Mouse (Mus musculus) megakaryocyte-erythroid progenitor cell, adult 5-6 weeks (primary cell): ENCODE results near the gene Itsn1. TPM values are rescaled to one million over a fixed set of nuclear protein-coding genes. Genes with fewer than 3 reads are reported as not detected.
A peak's percentile ranks its signal among the peaks of the same experiment; 100 is the strongest.

Source experiments
- ATAC-seq: replicated peaks from 2 replicates; pipeline ENCODE4 v1.8.0; 2016; ENCODE audit warnings: mild to moderate bottlenecking, inconsistent platforms; ENCODE audit not compliant: severe bottlenecking, poor library complexity, low FRiP score, low TSS enrichment
- total RNA-seq, 2 experiments: library from RNA; stranded (forward) in 1 of 2; stranded (reverse) in 1 of 2; fragments of 200-1000, 215-1000 nt in 1 of 2; fragments of >200 nt in 1 of 2; fragmentation: Nextera tagmentation in 1 of 2; gene quantifications; 2 replicates each; pipeline ENCODE4 v1.2.3; 2014 to 2017

Itsn1 gene
- total RNA-seq, 2 experiments from 2014 or later = 24.0 to 28.4 TPM

DNA sequence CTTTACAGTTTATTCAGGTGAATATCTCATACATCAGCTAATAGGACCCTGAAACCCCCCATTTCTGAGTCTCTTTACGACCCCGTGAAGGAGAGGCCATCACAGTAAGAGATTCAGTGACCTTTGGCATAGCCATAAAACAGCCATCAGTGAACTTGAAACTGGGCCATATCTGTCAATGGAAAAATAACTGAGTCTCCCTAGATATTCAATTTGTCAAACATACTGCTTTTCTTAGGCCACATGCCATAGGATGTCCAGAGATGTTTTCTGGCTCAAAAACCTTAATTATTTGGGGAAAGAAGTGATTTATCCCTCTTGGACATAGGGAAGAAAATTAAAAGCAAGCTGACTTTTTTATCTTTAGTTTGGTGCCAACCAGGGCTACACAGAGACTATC is 104.5 kb downstream of the Itsn1 start:
- ATAC-seq = no peak

DNA sequence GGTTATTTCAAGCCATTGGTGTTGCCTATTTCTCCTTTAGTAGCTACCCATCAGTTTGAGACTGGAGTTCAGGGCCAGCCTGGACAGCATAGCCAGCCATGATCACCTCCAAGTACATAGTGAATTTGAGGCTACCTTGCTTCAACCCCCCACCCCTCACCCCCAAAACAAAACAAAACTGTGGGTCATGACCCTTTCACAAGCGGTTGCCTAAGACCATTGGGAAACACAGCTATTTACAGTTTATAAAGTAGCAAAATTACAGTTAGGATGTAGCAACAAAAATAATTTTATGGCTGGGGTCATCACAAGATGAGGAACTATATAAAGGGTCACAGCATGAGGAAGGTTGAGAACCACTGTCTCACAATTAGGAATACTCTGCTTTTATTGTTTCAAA is 104.9 kb downstream of the Itsn1 start:
- no peak for ATAC-seq

DNA sequence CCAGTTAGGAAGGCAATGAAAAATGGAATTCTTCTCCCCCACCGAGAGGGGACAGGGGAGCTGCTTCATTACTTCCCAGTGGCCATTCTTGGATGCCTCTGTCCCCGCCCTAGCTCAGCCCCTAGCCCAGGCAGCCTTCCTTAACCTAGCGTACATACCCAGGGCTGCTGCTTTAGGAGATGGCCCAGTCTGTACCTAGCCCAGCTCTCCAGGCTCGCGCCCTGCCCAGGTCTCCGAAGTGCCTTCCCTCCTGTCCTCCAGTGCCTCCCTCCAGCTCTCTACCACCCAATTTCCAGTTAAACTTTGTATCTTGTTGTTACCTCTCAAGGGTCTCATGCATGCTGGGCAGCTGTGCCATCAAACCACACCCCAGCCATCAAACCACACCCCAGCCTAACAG is 106.7 kb downstream of the Itsn1 start:
- no peak for ATAC-seq

DNA sequence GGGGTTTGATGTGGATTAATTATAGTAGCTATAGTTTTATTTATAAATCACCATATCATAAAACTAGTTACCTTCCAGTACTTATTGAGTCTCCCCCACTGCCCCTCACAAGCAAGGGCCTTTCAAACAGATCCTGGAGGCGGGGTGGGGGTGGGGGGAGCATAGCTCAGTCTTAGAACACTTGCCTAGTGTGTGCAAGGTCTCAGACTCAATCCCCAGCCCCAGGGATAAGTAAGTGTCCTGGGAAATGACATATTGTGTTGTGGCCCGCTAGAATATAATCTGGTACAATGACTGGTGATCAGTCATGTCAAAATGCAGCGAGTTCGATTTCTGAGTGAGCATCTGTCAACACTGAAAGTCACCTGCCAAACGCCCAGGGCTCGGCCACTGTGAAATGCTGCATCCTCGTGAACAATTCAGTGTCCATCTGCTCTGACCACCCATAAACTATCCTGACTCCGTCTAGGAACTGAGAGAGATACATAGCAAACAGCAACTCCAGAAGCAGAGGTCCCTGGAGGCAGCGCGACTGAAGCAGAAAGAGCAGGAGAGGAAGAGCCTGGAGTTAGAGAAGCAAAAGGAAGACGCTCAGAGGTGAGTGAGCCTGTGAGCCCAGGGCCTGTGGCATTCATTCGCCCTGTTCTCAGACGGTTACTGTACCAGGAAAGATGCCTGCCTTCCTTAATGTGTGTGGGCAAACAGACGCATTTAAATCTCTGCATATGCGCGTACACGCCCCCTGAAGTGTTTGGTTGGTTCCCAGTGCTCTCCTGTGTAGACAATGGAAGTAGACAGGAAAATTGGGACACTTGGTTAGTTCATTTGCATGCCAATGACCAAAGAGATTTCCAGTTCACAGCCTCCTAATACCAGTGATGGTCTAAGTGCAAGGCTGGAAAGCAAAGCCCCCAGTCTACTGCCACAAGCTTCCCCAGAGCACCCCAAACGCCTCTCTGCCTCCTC is 107.8 kb downstream of the Itsn1 start:
- no peak for ATAC-seq

DNA sequence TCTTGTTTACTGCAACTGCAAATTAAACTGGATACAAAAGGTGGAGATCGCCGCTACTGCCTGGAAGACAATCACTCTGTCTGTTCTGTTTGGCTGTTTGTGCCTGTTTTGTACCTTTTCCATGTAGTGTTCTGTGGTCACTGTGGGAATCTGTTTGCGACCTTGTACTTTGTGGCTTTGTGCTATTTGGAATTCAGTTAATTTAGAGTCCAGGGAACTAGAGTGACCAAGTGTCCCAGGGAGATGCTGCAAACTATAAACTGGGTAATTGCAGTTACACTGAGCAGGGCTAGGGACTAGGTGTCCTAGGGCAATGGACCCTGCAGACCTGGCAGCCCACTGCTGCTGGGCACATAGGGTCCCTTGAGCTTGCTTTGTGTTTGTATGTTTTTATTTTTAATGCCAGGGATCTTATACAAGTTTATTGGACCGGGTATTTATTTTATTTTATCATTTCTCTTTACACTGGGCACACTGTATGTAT is 108.5 kb downstream of the Itsn1 start:
- ATAC-seq = no peak

DNA sequence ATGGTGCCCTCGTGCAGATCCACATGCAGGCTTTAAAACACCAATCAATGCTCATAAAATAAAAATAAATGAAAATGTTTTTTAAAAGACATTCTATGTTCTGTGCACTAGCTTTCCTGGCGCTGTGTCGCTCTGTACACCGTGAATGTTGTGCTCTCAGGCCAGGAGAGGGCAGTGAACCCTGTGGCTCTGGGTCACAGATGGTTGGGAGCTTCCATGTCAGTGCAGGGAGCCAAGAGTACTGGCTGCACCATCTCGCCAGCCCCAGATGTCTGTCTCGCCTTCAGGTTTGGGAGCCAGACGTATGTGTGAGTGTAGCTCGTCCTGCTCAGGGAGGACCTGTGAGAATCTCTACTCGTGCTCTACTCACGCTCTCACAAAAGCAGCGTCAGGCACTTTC is 109.7 kb downstream of the Itsn1 start:
- ATAC-seq = no peak

DNA sequence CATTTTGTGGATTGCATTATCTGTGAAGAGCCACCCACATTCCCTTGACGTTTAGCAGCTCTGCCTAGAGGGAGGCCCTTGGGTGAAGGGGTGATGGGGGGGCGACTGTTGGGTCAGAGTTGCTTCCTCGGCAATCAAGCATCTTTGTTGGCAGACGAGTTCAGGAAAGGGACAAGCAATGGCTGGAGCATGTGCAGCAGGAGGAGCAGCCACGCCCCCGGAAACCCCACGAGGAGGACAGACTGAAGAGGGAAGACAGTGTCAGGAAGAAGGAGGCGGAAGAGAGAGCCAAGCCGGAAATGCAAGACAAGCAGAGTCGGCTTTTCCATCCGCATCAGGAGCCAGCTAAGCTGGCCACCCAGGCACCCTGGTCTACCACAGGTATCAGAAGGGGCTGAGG is 110.4 kb downstream of the Itsn1 start:
- no peak for ATAC-seq

DNA sequence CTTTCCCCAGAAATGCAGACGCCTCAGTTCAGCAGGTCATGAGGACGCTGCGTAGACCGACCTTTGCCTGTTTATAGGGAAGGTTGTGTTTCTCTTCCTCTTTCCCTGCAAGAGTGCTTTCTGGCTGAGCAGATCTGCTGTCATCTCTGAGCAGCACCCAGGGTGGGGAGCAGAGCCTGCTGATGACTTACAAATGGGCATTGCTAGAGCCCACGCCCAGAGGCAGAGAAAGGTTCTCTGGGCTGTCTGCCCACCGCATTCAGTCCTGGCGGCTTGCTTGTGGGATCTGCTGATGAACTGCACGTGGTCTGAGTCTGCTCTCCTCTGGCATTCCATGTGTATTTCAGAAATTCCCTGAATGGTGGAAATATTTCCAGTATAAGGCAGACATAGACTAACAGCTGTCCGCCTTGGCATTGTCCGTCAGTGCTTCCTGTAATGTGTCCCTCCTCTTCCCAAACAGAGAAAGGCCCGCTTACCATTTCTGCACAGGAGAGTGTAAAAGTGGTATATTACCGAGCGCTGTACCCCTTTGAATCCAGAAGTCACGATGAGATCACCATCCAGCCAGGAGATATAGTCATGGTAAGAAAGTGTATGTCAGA is 112.0 kb downstream of the Itsn1 start:
- ATAC-seq = no peak

DNA sequence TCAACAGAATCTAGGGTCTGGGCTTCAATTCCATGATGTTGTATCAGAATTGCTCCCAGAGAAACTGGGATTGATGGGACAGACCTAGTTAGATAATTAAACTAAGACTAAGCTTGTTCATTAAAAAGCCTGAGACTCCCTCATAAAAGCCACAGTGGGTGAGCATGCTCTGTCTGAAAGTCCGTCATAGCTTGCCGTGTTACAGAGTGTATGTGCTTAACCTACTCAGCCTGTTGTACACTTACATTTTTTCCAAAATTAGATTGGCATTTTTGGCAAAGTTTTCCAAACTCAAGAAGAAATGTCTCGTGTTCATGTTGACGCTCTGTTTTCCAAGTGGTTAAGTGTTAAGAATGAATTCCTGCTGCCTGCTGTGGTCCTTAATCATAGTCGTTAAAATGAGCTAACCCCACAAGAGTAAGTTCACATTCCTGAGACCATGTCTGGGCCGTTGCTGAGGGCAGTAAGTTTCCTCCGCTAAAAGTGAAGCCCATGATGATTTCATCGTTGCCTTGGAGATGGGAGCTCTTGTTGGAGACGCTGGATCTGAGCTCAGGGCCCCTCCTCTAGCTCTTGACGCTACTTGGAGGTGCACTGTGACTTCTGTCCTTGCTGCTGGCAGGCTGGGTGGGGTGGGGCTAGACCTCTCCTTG is 117.1 kb downstream of the Itsn1 start:
- ATAC-seq = no peak

DNA sequence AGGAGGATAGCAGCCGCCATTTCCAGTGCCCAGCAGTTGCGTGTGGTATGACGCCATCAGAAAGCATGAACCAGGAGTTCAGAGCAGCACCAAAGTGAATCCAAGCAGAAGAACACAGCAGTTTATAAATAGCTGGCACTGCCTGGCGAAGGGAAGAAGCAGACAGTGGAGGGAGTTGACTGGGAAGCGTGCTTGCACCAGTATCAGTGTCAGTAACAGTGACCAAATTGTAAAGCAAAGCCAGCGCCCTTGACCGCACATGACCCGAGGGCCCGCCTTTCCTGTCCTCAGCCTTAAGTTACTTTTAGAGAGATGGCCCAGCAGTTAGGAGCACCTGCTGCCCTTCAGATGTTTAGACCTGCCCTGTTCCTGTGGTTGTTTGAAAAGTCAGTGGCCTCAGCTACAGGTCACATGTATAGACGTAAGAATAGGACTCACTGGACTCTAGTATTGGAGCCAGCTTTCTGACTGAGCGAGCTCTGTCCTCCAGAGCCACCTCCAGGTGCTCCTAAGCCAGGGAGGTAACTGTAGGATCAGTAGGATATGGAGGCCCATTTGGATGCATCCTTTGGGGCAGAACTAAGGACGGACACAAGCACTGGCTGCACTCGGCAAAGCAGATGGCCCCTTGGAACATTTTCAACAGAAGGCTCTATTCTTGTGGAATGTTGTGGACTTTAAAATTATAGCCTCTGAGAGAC is 118.6 kb downstream of the Itsn1 start:
- ATAC-seq = no peak

DNA sequence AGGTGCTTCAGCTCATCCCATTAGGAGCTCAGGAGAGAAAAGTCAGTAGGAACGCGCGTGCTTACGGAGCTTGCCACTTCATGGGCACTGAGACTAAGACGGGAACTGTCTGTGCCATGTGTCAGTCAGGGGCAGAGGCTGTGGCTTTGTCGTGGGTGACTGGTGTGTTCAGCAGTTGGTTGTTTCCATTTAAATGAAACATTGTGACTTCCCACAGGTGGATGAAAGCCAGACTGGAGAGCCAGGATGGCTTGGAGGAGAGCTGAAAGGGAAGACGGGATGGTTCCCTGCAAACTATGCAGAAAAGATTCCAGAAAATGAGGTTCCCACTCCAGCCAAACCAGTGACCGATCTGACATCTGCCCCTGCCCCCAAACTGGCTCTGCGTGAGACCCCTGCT is 119.4 kb downstream of the Itsn1 start:
- ATAC-seq = no peak

DNA sequence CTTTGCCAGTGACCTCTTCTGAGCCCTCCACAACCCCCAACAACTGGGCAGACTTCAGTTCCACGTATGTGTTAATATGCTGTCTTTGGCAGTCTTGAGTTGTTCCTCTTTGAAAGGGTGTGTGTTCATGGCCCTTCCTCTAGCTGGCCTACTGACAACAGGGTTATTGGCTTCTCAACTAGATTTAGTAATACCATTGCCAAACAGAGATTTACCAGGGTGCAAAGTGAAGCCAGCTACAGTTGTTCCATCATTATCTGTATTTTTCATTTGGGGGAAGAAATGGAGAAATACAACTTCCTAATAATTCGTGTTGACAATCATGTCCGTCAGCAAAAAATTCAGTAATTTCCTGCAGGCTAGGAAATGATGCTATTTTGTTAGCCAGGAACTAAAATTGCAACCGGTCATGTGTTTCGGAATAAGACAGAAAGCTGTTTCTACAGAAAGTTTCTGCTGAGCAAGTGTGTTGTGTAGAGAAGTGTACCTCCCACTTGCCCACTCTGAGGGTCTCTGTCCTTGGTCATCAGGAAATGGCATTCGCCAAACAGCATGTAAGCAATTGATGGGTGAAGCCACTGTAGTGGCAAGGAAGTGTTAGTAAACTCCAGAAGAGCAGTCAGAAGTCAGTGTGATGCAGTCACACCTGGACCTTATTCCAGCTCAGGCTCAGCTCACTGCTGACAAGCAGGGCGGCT is 120.0 kb downstream of the Itsn1 start:
- no peak for ATAC-seq

DNA sequence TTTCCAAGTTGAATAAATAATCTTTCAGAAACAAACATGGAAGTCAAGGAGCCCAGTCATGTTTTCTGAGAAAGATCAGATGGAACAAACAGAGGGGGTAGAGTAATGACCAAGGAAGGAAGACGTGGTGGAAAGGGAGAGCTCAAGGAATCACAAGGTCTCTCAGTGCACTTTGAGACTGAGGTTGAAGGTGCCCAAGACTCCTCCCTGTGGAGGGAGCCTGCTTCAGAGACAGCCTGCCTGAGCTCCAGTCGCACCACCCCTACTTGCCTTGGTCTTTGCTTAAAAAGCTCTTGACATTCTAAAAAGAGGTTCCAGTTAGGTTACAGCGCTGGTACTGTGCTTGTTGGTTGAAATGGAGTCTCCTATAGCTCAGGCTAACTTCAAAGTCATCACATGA is 121.1 kb downstream of the Itsn1 start:
- no peak for ATAC-seq

DNA sequence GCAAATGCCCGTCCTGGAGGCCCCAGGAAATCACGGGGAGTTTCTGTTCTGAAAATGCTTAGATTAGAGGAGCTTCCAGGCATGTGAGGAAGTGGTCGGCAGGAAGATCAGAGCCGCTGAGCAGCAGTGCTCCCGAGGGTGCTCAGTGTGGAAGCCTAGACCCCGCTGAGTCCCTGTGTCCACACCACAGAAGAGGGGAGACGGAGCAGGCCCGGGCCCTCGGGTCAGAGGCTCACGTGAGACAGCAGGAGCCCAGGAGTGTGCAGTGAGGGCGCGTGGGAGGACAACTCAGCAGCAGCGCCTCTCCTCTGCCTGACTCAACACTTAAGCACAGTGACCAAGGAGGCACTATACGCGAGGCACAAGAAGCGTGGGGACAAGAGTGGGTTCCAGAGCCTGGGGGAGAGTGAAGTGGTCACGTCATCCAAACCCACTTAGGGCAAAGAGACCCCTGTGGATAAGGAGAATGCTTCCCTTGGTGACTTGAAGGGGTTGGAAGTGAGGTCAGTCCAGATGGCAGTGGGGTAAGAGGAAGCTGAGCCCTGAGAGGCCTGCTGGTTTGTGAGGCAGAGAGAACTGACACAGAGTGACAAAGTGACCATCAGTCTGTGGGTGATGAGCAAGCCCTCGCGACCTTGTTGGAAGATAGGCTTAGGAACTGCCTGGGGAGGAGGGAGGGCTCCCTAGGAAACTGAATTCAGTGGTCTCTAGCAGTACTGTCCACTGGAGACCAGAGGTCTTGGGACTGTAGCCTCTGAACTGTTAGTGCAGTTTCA is 122.6 kb downstream of the Itsn1 start:
- no peak for ATAC-seq

DNA sequence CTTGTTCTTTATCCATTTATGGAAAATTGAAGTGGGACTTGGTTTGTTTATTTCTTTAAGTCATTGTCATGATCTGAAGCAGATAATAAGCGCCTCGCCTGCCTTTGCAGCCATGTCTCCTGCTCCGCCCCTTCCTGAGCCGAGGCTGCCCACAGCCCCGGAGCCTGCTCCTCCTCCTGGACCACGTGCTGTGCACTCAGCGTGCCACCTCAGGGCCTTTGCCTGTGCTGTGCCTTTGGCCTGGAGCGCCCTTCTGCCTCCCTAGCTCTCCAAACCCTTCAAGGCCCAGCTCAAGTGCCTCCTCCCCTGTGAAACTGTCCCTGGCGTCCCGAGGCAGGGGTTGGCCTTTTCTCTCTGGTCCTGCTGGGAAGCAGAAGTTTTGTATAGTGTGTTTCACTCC is 123.7 kb downstream of the Itsn1 start:
- peak; percentile 30; the same call in 1 of the 2 replicates for ATAC-seq

DNA sequence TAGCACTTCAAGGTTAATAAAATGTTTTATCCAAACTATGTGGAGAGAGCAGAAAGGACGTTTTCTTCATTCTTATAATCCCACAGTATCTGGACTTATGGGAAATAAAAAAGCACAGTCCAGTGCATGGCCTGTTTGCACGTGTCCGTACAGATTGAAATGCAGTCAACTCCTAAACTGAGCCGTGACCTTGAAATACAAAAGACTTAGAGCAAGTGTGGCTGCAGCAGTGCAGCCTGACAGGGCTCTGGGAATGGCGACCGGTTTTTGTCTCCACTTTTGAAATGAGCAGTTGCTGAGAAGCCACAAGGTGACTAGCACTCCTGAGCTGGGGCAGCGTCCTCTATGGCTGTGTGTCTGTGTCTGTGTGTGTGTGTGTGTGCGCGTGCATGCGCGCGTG is 124.1 kb downstream of the Itsn1 start:
- no peak for ATAC-seq

DNA sequence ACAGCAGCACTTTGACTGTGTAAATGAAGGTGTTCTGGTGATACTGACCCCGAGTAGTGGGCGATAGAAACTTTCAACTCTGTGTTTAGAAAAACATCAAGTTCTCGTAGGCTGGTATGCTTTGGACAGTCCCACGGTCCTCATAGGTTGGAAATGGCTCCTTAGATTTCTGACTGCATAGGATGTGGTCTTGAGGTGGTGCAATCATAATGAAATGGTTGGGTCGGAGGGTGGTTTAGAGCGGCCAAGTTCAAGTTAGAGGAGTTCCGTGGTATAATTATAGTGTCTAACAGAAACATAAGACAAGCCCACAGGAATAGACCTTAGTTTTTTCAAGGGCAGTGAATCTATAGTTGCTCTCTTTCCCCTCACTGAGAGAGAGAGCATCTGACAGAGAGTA is 129.6 kb downstream of the Itsn1 start:
- ATAC-seq = no peak

DNA sequence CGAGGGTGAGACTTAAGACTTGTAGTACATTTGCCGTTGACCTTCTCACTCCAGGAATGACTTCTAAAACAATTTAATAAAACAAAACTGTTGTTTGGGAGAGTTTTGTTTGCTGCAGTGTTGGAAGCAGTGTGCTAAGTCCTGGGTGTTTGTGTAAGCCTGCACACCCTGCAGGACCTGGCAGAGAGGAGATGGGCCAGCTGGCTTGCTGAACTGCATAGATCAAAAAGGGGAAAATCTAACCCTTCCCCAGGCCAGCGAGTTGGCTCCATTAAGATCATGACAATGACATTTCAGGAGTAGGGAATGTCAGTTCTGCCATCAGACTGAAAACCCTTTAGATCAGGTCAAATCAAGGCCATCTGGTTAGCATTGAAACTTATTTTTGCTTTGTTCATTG is 130.1 kb downstream of the Itsn1 start:
- ATAC-seq = no peak

DNA sequence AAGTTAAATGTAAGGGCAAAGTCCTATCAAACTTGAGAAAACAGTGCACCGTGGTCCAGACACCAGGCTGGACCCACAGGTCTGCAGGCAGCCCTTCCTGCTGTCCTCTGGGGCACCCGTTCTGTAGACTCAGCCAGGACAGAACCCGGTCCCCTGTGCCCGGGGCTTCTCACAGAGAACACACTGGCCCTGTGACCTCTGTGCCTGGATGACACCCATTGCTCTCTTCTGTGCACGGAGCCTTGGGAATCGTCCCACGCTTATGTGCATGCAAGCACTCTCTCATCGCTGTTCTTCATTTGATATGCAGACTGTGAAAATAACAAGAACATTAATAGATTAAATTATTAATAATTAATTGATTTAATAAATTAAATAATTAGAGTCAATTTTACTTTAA is 130.9 kb downstream of the Itsn1 start:
- no peak for ATAC-seq
